Mouse (Mus musculus) MEL (cell line): ENCODE data around the gene Dcbld2. TPM values are rescaled to one million over a fixed set of nuclear protein-coding genes. Genes with fewer than 3 reads are reported as not detected.

ENCODE experiments used
- DNase-seq: peaks from one replicate; pipeline ENCODE4 v3.0.0; 2011; ENCODE audit warnings: low read depth, low spot score
- H3K27ac ChIP-seq: 2 replicates; pipeline ENCODE4 v1.5.1; 2012; ENCODE audit warnings: low read depth, mild to moderate bottlenecking, control low read depth, low read length, moderate library complexity; ENCODE audit not compliant: control insufficient read depth
- H3K27me3 ChIP-seq, 2 experiments: fragments of 150-350 bp in 1 of 2; sonication (generic) in 1 of 2; 2 replicates each; pipeline ENCODE4 v1.6.1; 2012; ENCODE audit warnings: low read length in 2 of 2, mild to moderate bottlenecking in 2 of 2, improper control_type of control experiment in 1 of 2, moderate library complexity in 1 of 2; ENCODE audit not compliant: insufficient read depth in 2 of 2, control insufficient read depth in 1 of 2
- H3K36me3 ChIP-seq, 2 experiments: 2 replicates each; pipeline ENCODE4 v1.6.1; 2012 to 2014; ENCODE audit warnings: low read length in 2 of 2, improper control_type of control experiment in 1 of 2, inconsistent platforms in 1 of 2, mild to moderate bottlenecking in 1 of 2; ENCODE audit not compliant: insufficient read depth in 2 of 2, control insufficient read depth in 1 of 2
- H3K4me1 ChIP-seq, 2 experiments: fragments of 150-350 bp in 1 of 2; sonication (generic) in 1 of 2; 2 replicates each; pipeline ENCODE4 v1.6.1; 2012; ENCODE audit warnings: low read length in 2 of 2, improper control_type of control experiment in 1 of 2, mild to moderate bottlenecking in 1 of 2; ENCODE audit not compliant: insufficient read depth in 2 of 2, control insufficient read depth in 1 of 2
- H3K4me3 ChIP-seq, 2 experiments: fragments of 150-350 bp in 1 of 2; sonication (generic) in 1 of 2; 2 replicates each; pipeline ENCODE4 v1.5.1; 2012; ENCODE audit warnings: low read depth in 2 of 2, low read length in 2 of 2, mild to moderate bottlenecking in 2 of 2, moderate library complexity in 2 of 2, control low read depth in 1 of 2, improper control_type of control experiment in 1 of 2; ENCODE audit not compliant: control insufficient read depth in 1 of 2, insufficient read depth in 1 of 2
- H3K79me2 ChIP-seq: 2 replicates; pipeline ENCODE4 v1.6.1; 2012; ENCODE audit warnings: mild to moderate bottlenecking, low read length, moderate library complexity; ENCODE audit not compliant: control insufficient read depth, poor library complexity, insufficient read depth
- H3K9ac ChIP-seq: 2 replicates; pipeline ENCODE4 v1.6.1; 2012; ENCODE audit warnings: low read depth, mild to moderate bottlenecking, control low read depth, low read length, moderate library complexity; ENCODE audit not compliant: control insufficient read depth, poor library complexity, severe bottlenecking
- H3K9me3 ChIP-seq: fragments of 150-350 bp; sonication (generic); replicated peaks from 2 replicates; pipeline ENCODE4 v1.6.1; 2012; ENCODE audit warnings: mild to moderate bottlenecking, low read length, improper control_type of control experiment, moderate library complexity; ENCODE audit not compliant: insufficient read depth
- E2F4 ChIP-seq: IDR thresholded peaks from 2 replicates; pipeline ENCODE4 v1.6.1; 2011; ENCODE audit warnings: low read depth, low read length, improper control_type of control experiment, borderline replicate concordance
- ETS1 ChIP-seq: IDR thresholded peaks from 2 replicates; pipeline ENCODE4 v1.6.1; 2012; ENCODE audit warnings: low read depth, mild to moderate bottlenecking, inconsistent platforms, low read length, improper control_type of control experiment, moderate library complexity
- GABPA ChIP-seq: IDR thresholded peaks from 2 replicates; pipeline ENCODE4 v1.6.1; 2012; ENCODE audit warnings: low read depth, mild to moderate bottlenecking, inconsistent platforms, low read length, improper control_type of control experiment, moderate library complexity
- JUND ChIP-seq: IDR thresholded peaks from 2 replicates; pipeline ENCODE4 v1.6.1; 2011; ENCODE audit warnings: low read depth, mild to moderate bottlenecking, improper control_type of control experiment, low read length
- MEF2A ChIP-seq: IDR thresholded peaks from 2 replicates; pipeline ENCODE4 v1.6.1; 2014; ENCODE audit warnings: low read depth, mild to moderate bottlenecking, inconsistent platforms, low read length, improper control_type of control experiment; ENCODE audit not compliant: poor library complexity, insufficient replicate concordance, severe bottlenecking; ENCODE audit errors: extremely low read depth
- MYB ChIP-seq: IDR thresholded peaks from 2 replicates; pipeline ENCODE4 v1.6.1; 2011; ENCODE audit warnings: mild to moderate bottlenecking, low read depth, low read length, improper control_type of control experiment
- MYC ChIP-seq: IDR thresholded peaks from 2 replicates; pipeline ENCODE4 v1.6.1; 2011; ENCODE audit warnings: low read depth, mild to moderate bottlenecking, low read length, improper control_type of control experiment, moderate library complexity
- NELFE ChIP-seq: IDR thresholded peaks from 2 replicates; pipeline ENCODE4 v1.6.1; 2011; ENCODE audit warnings: low read depth, low read length, improper control_type of control experiment
- POLR2AphosphoS2 ChIP-seq: IDR thresholded peaks from 2 replicates; pipeline ENCODE4 v1.6.1; 2011; ENCODE audit warnings: low read length, improper control_type of control experiment
- RAD21 ChIP-seq: IDR thresholded peaks from 2 replicates; pipeline ENCODE4 v1.6.1; 2011; ENCODE audit warnings: mild to moderate bottlenecking, low read depth, low read length, improper control_type of control experiment
- SIN3A ChIP-seq: IDR thresholded peaks from 2 replicates; pipeline ENCODE4 v1.6.1; 2012; ENCODE audit warnings: low read length, improper control_type of control experiment, inconsistent platforms
- TAL1 ChIP-seq: IDR thresholded peaks from 2 replicates; pipeline ENCODE4 v1.6.1; 2012; ENCODE audit warnings: mild to moderate bottlenecking, inconsistent platforms, low read length, moderate library complexity, mixed read lengths
- UBTF ChIP-seq: IDR thresholded peaks from 2 replicates; pipeline ENCODE4 v1.6.1; 2012; ENCODE audit warnings: low read depth, mild to moderate bottlenecking, inconsistent platforms, low read length, improper control_type of control experiment, moderate library complexity, borderline replicate concordance; ENCODE audit not compliant: insufficient read depth
- USF1 ChIP-seq: IDR thresholded peaks from 2 replicates; pipeline ENCODE4 v1.6.1; 2014; ENCODE audit warnings: low read depth, mild to moderate bottlenecking, inconsistent platforms, low read length, improper control_type of control experiment, moderate library complexity
- USF2 ChIP-seq, 2 experiments: IDR thresholded peaks; 2 replicates each; pipeline ENCODE4 v1.6.1; 2011 to 2012; ENCODE audit warnings: improper control_type of control experiment in 2 of 2, low read length in 2 of 2, borderline replicate concordance in 1 of 2, inconsistent platforms in 1 of 2, low read depth in 1 of 2, mild to moderate bottlenecking in 1 of 2; ENCODE audit not compliant: insufficient read depth in 1 of 2
- ZC3H11A ChIP-seq: IDR thresholded peaks from 2 replicates; pipeline ENCODE4 v1.6.1; 2012; ENCODE audit warnings: low read depth, mild to moderate bottlenecking, inconsistent platforms, low read length, improper control_type of control experiment
- ZMIZ1 ChIP-seq: IDR thresholded peaks from 2 replicates; pipeline ENCODE4 v1.6.1; 2012; ENCODE audit warnings: low read depth, mild to moderate bottlenecking, inconsistent platforms, low read length, improper control_type of control experiment, moderate library complexity
- polyA plus RNA-seq, 2 experiments: library from polyadenylated mRNA; stranded (reverse) in 1 of 2; unstranded in 1 of 2; fragments of >175 nt in 1 of 2; fragments of >200 nt in 1 of 2; gene quantifications; 2 replicates each; pipeline versions ENCODE4 v1.2.1 to v1.2.4; 2012; ENCODE audit warnings: low replicate concordance in 2 of 2, low read depth in 1 of 2; ENCODE audit not compliant: insufficient read length in 2 of 2, insufficient read depth in 1 of 2, missing spikeins in 1 of 2
- total RNA-seq: library from RNA; depleted of rRNA; stranded (reverse); fragments of 300-350 nt; gene quantifications from 2 replicates; pipeline ENCODE4 v1.2.3, GENCODE M21; 2012

Dcbld2 gene
- total and polyA plus RNA-seq, 3 experiments = 3.5 to 9.4 TPM; not detected in 1

DNA sequence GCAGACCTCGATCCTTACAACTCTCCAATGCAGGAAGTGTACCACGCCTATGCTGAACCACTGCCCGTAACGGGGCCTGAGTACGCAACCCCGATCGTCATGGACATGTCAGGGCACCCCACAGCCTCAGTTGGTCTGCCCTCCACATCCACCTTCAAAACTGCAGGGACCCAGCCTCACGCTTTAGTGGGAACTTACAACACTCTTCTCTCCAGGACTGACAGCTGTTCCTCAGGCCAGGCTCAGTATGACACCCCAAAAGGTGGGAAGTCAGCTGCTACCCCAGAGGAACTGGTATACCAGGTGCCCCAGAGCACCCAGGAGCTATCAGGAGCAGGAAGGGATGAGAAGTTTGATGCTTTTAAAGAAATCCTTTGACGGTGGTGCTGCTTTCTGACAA is 57.2 kb downstream of the Dcbld2 start:
- Histone ChIP-seq H3K4me3 (no peak overlapping the region), H3K79me2 (no peaks in the 10 kb centered on the region), H3K9me3 (no peaks in the 10 kb centered on the region), H3K4me1 (0 out of 4 replicates have a peak, but pooled peaks cover 0 to 2% of the 10 kb centered on the region in 2 experiments), H3K9ac (no peak overlapping the region), H3K27me3 (no peaks in the 10 kb centered on the region), H3K27ac (no peak overlapping the region), H3K36me3 (no peaks in the 10 kb centered on the region; a peak in 1 of 4 replicates)
- no peak for DNase-seq
- TF ChIP-seq UBTF (no peak), E2F4 (no peak), ZC3H11A (no peak), MEF2A (no peak), NELFE (no peak), USF1 (no peak), MYC (no peak), GABPA (no peak), ETS1 (no peak), USF2 (IDR thresholded peaks at IDR 0.05; ENCODE audit: borderline replicate concordance in 1 of 2, insufficient read depth in 1 of 2, low read depth in 1 of 2, low read length in 2 of 2) (no peak), RAD21 (no peak)
- TF ChIP-seq, all 39 proteins: peak for 0

DNA sequence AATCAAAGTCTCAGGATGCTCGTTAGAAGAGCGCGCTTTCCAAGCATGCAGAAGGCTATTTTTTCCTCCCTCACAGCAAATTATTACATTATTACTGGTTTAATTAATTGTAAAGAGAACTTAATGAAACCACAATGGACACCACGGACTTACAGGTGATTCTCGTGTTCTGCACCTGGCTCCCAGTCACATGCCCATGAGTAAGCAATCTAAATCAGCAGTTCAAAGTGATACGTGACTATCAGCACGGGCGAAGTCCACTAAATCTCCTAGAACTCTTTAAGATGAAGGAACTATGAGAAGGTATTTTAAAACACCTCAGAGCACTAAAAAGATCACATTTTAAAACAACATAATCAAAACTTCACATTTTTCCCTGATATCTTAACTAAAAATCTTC is 61.8 kb downstream of the Dcbld2 start:
- no peak overlapping the region for H3K4me3 ChIP-seq
- H3K4me1 ChIP-seq = peaks cover 0 to 5% of the 10 kb centered on the region in 2 experiments; a peak in 3 of 4 replicates
- H3K9me3 ChIP-seq = no peaks in the 10 kb centered on the region
- no peak overlapping the region for H3K27ac ChIP-seq
- H3K36me3 ChIP-seq = peaks cover 0 to 5% of the 10 kb centered on the region in 2 experiments; a peak in 2 of 4 replicates
- no peaks in the 10 kb centered on the region for H3K27me3 ChIP-seq
- DNase-seq = no peak
- no peak overlapping the region for H3K9ac ChIP-seq
- no peaks in the 10 kb centered on the region for H3K79me2 ChIP-seq
- no peak for TF ChIP-seq MYB
- no peak for TF ChIP-seq POLR2AphosphoS2
- no peak for TF ChIP-seq RAD21
- TF ChIP-seq TAL1 = no peak
- TF ChIP-seq GABPA = no peak
- TF ChIP-seq SIN3A = no peak
- no peak for TF ChIP-seq JUND
- TF ChIP-seq USF2 (IDR thresholded peaks at IDR 0.05; ENCODE audit: borderline replicate concordance in 1 of 2, insufficient read depth in 1 of 2, low read depth in 1 of 2, low read length in 2 of 2) = no peak
- TF ChIP-seq ZMIZ1 = no peak
